Mouse (Mus musculus): Measurements from ENCODE around the gene Lrr1. TPM values are rescaled to one million over a fixed set of nuclear protein-coding genes. Genes with fewer than 3 reads are reported as not detected.
A peak's percentile ranks its signal among the peaks of the same experiment; 100 is the strongest.

The Lrr1 gene
- polyA plus RNA-seq, 1 experiment from 2014 or later, result 21.1 TPM

Small RNA genes lying within 50 kb of the gene (microRNA-seq; reads per million reads assigned to microRNA genes)
- not detected for gene Gm47287
- gene Gm47295, result 1.7 reads per million, percentile 5 among the genes with 10 or more reads in this experiment

Other genes with a start within 250 kb of the Lrr1 start
- gene Rps29, start 9.6 kb upstream of the Lrr1 start, polyA plus RNA-seq (2015; fragmentation: Nextera tagmentation; extraction: Ambion mirVana), result 1,392 and 1,476 TPM in 2 replicates
- 471 and 512 TPM in 2 replicates for gene Rpl36al, start 15.3 kb downstream of the Lrr1 start, polyA plus RNA-seq (2015; fragmentation: Nextera tagmentation; extraction: Ambion mirVana)
- gene Mgat2, start 15.3 kb downstream of the Lrr1 start, polyA plus RNA-seq (2015; fragmentation: Nextera tagmentation; extraction: Ambion mirVana), result 46.3 and 47.0 TPM in 2 replicates
- 32.6 and 34.2 TPM in 2 replicates for gene Gm49383, start 28.3 kb downstream of the Lrr1 start, polyA plus RNA-seq (2015; fragmentation: Nextera tagmentation; extraction: Ambion mirVana)
- 8.8 and 10.5 TPM in 2 replicates for gene Dnaaf2, start 29.6 kb downstream of the Lrr1 start, polyA plus RNA-seq (2015; fragmentation: Nextera tagmentation; extraction: Ambion mirVana)
- 26.8 and 28.7 TPM in 2 replicates for gene Gm49384, start 35.5 kb downstream of the Lrr1 start, polyA plus RNA-seq (2015; fragmentation: Nextera tagmentation; extraction: Ambion mirVana)
- gene Pole2, start 59.4 kb downstream of the Lrr1 start, polyA plus RNA-seq (2015; fragmentation: Nextera tagmentation; extraction: Ambion mirVana), result 26.2 and 26.4 TPM in 2 replicates
- gene Klhdc1, start 72.4 kb downstream of the Lrr1 start, polyA plus RNA-seq (2015; fragmentation: Nextera tagmentation; extraction: Ambion mirVana), result 5.9 and 9.9 TPM in 2 replicates
- gene Klhdc2, start 127.9 kb downstream of the Lrr1 start, polyA plus RNA-seq (2015; fragmentation: Nextera tagmentation; extraction: Ambion mirVana), result 139 and 142 TPM in 2 replicates
- 80.3 and 92.7 TPM in 2 replicates for gene Nemf, start 188.4 kb downstream of the Lrr1 start, polyA plus RNA-seq (2015; fragmentation: Nextera tagmentation; extraction: Ambion mirVana)
- gene Arf6, start 203.3 kb downstream of the Lrr1 start, polyA plus RNA-seq (2015; fragmentation: Nextera tagmentation; extraction: Ambion mirVana), result 34.6 and 34.9 TPM in 2 replicates
- 1.1 and 1.7 TPM in 2 replicates for gene Gm9887, start 203.6 kb downstream of the Lrr1 start, polyA plus RNA-seq (2015; fragmentation: Nextera tagmentation; extraction: Ambion mirVana)

Measured in kidney, embryonic 16.5 days (tissue).